Mouse (Mus musculus) thymus, adult 2 months (tissue): Measurements from ENCODE around the gene Anks1.

Experiments used
- CTCF ChIP-seq: fragments of 200-500 bp; IDR thresholded peaks from 2 replicates; pipeline ENCODE4 v1.5.1; 2012; ENCODE audit warnings: mild to moderate bottlenecking, control low read depth, low read length, moderate library complexity, borderline replicate concordance; ENCODE audit not compliant: control insufficient read depth, poor library complexity, insufficient read depth; ENCODE audit errors: extremely low read depth
- POLR2A ChIP-seq: fragments of 200-500 bp; IDR thresholded peaks from 2 replicates; pipeline ENCODE4 v1.6.1; 2012; ENCODE audit warnings: mild to moderate bottlenecking, low read length, control low read depth, moderate library complexity; ENCODE audit not compliant: control insufficient read depth, poor library complexity, insufficient read depth; ENCODE audit errors: extremely low read depth

GRCm38 (mm10) chr17:27996320-27996719 is 87.2 kb downstream of the Anks1 start:
- no peak for TF ChIP-seq CTCF
- no peak for TF ChIP-seq POLR2A
